Mouse (Mus musculus): Measurements from ENCODE around the gene Fkbp9.

DNA sequence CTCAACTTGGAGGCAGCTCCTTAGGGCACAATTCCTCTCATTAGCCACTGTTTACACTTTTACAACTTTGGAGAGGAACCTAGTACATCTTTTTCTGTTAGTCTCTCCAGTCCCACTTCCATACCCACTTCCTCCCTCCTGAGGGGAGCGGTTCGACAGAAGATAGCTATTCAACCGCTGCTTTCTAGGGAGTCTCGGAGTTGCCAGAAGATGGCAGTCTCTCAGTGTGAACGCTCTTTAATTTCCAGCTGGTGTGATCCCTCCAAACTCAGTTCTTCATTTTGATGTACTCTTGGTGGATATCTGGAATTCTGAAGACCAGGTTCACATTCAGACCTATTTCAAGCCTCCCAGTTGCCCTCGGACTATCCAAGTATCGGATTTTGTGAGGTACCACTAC is 18.5 kb downstream of the Fkbp9 start:
- TF ChIP-seq CTCF (IDR thresholded peaks at IDR 0.05; ENCODE audit: low read depth), result peak; percentile 59
- no peak for TF ChIP-seq EP300 (IDR thresholded peaks at IDR 0.05; ENCODE audit: low read depth)

All from liver, embryonic 14.5 days (tissue).